Mouse (Mus musculus): ENCODE measurements around the gene Unc13b. TPM values are rescaled to one million over a fixed set of nuclear protein-coding genes. Genes with fewer than 3 reads are reported as not detected.

Unc13b gene
- total RNA-seq, 2 experiments from 2014 or later, result 33.9 to 34.9 TPM

DNA sequence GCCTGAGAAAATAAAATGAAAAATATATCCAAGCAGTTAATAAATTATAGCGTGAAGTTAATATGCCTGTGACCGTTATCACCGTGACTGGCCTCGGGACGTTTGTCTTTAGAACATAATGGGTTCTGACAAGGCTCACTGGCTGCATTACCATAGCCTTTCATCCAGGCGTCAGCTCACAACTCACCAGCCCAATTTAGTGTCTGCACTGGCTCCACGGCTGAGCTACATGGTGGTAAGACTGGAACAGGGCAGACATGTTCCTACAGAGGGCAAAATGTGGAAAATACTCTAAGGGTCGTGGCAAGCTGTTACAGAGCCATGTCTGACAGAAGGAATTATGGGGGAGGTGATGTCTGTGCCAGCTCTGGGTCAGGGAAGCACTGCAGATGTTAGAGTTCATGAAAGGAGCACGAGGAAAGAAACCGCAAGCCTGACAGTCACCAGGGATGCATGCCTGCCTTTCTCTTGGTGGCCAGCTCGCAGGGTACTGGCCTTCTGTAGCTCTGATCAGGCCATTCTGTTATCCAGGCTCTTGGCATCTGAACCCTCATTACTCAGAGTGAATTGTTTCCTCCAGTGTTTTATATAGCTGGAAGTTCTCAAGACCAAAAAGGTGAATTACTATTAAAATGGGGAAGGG is 251.1 kb downstream of the Unc13b start:
- no peak for DNase-seq (ENCODE audit: low spot score in 2 of 2)

Other genes with a start within 250 kb of the Unc13b start
- under 1 TPM in 1 of 2 experiments, not detected in 1; 0.10 TPM for gene Fam205a1, start 205.1 kb upstream of the Unc13b start, total RNA-seq (2021)
- 1 to 10 TPM in 1 of 2 experiments, under 1 TPM in 1; 0.68 to 1.0 TPM for gene Gm12394, start 202.2 kb upstream of the Unc13b start, total RNA-seq (2021)
- under 1 TPM; 0.30 to 0.52 TPM for gene Fam205c, start 184.7 kb upstream of the Unc13b start, total RNA-seq (2021)
- gene Phf24, start 142.3 kb upstream of the Unc13b start, total RNA-seq (2021), result 100 to 1,000 TPM; 162 to 167 TPM
- 100 to 1,000 TPM; 197 to 234 TPM for gene Dnajb5, start 109.1 kb upstream of the Unc13b start, total RNA-seq (2021)
- gene 1700022I11Rik, start 89.3 kb upstream of the Unc13b start, total RNA-seq (2021), result not detected
- 100 to 1,000 TPM; 177 to 190 TPM for gene Vcp, start 58.4 kb upstream of the Unc13b start, total RNA-seq (2021)
- 10 to 100 TPM in 1 of 2 experiments, 1 to 10 TPM in 1; 9.8 to 13.8 TPM for gene Fancg, start 48.4 kb upstream of the Unc13b start, total RNA-seq (2021)
- 10 to 100 TPM; 26.1 to 26.4 TPM for gene Pigo, start 33.1 kb upstream of the Unc13b start, total RNA-seq (2021)
- 100 to 1,000 TPM; 106 to 107 TPM for gene Stoml2, start 27.2 kb upstream of the Unc13b start, total RNA-seq (2021)
- gene Fam214b, start 12.7 kb upstream of the Unc13b start, total RNA-seq (2021), result 10 to 100 TPM; 36.4 to 36.6 TPM
- gene Atp8b5, start 208.2 kb downstream of the Unc13b start, total RNA-seq (2021), result under 1 TPM; 0.23 to 0.52 TPM